Mouse (Mus musculus): ENCODE data around the gene Rec114. TPM values are rescaled to one million over a fixed set of nuclear protein-coding genes. Genes with fewer than 3 reads are reported as not detected.

Gene Rec114
- polyA plus RNA-seq, 1 experiment: 6.1 TPM

DNA sequence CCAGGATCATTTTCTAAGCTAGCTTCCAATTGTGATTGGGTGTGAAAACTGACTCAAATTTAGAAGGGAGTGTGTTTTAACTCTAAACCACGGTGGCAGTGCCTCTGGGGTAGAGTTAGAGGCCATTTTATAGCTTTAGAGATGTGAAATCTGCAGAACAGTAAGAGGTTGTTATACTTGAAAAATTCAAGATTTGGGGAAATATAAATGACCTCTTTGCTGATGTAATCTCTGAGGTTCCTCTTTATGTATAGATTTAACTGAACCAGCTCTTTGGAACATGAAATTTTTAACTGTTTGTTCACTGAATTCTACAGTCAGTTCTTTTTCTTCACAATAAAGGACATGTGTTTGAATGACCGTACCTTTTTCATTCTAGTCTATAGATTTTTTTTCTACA is 113.3 kb downstream of the Rec114 start:
- no peaks in the 10 kb centered on the region for H3K4me1 ChIP-seq (ENCODE audit: control insufficient read depth, insufficient read depth, low read length)
- H3K9ac ChIP-seq (ENCODE audit: low read depth, poor library complexity, severe bottlenecking): no peak overlapping the region
- TF ChIP-seq POLR2A (IDR thresholded peaks at IDR 0.05; ENCODE audit: insufficient read depth, low read length) (no peak), CTCF (IDR thresholded peaks at IDR 0.05; ENCODE audit: low read depth, low read length) (no peak), EP300 (IDR thresholded peaks at IDR 0.05; ENCODE audit: insufficient read depth, low read depth, low read length) (no peak)
- H3K27me3 ChIP-seq (ENCODE audit: control insufficient read depth, insufficient read depth, low read length, poor library complexity, severe bottlenecking): no peaks in the 10 kb centered on the region
- H3K4me3 ChIP-seq (ENCODE audit: low read depth, low read length): no peak overlapping the region
- no peaks in the 10 kb centered on the region for H3K9me3 ChIP-seq (replicated peaks; ENCODE audit: control insufficient read depth, insufficient read depth, low read length, poor library complexity, severe bottlenecking)
- H3K27ac ChIP-seq (ENCODE audit: insufficient read depth, low read length): no peak overlapping the region
- peaks cover 3% of the 10 kb centered on the region for H3K36me3 ChIP-seq (ENCODE audit: control insufficient read depth, insufficient read depth, low read length, poor library complexity, severe bottlenecking)

DNA sequence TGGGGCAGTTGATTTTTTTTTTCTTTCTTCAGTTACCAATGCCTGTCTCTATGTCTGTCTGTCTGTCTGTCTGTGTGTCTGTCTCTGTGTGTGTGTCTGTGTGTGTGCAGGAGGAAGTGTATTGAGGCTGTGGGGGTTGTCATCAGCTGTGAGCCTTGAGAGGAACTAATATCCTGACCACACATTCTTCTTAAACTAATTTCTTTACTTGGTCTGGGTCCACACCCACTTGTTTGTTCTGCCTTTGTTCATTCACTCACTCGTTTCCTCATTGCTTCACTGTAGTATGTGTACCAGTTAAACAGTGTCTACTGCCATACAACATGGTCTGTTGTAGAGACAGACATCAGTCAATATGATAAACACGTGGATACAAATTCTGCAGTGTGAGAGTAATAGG is 116.6 kb downstream of the Rec114 start:
- H3K27ac ChIP-seq (ENCODE audit: insufficient read depth, low read length): no peak overlapping the region
- H3K9ac ChIP-seq (ENCODE audit: low read depth, poor library complexity, severe bottlenecking): no peak overlapping the region
- no peaks in the 10 kb centered on the region for H3K27me3 ChIP-seq (ENCODE audit: control insufficient read depth, insufficient read depth, low read length, poor library complexity, severe bottlenecking)
- H3K4me1 ChIP-seq (ENCODE audit: control insufficient read depth, insufficient read depth, low read length): no peaks in the 10 kb centered on the region
- TF ChIP-seq POLR2A (IDR thresholded peaks at IDR 0.05; ENCODE audit: insufficient read depth, low read length) (no peak), CTCF (IDR thresholded peaks at IDR 0.05; ENCODE audit: low read depth, low read length) (no peak), EP300 (IDR thresholded peaks at IDR 0.05; ENCODE audit: insufficient read depth, low read depth, low read length) (no peak)
- no peaks in the 10 kb centered on the region for H3K9me3 ChIP-seq (replicated peaks; ENCODE audit: control insufficient read depth, insufficient read depth, low read length, poor library complexity, severe bottlenecking)
- no peak overlapping the region for H3K4me3 ChIP-seq (ENCODE audit: low read depth, low read length)
- H3K36me3 ChIP-seq (ENCODE audit: control insufficient read depth, insufficient read depth, low read length, poor library complexity, severe bottlenecking): peaks cover 5% of the 10 kb centered on the region

DNA sequence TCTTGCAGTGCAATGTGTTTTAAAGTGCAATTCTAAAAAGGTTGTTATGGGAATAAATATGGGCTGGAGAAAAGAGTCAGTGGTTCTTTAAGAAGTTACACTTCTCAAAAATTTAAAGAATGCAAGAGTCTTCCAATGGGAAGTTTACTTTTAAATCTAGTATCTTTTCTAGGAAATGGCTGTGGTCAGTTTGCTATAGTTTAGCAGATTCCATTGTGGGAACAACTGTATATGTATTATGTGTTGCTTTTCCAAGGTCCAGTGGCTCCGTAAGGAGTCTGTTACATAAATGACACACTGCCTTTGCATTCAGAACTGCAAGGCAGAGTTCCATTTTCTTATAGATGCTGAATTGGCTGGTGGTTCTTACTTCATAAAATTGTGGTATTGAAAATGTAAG is 120.8 kb downstream of the Rec114 start:
- no peaks in the 10 kb centered on the region for H3K27me3 ChIP-seq (ENCODE audit: control insufficient read depth, insufficient read depth, low read length, poor library complexity, severe bottlenecking)
- H3K27ac ChIP-seq (ENCODE audit: insufficient read depth, low read length): no peak overlapping the region
- no peak for TF ChIP-seq EP300 (IDR thresholded peaks at IDR 0.05; ENCODE audit: insufficient read depth, low read depth, low read length)
- TF ChIP-seq POLR2A (IDR thresholded peaks at IDR 0.05; ENCODE audit: insufficient read depth, low read length): no peak
- TF ChIP-seq CTCF (IDR thresholded peaks at IDR 0.05; ENCODE audit: low read depth, low read length): no peak
- no peak overlapping the region for H3K9ac ChIP-seq (ENCODE audit: low read depth, poor library complexity, severe bottlenecking)
- H3K9me3 ChIP-seq (replicated peaks; ENCODE audit: control insufficient read depth, insufficient read depth, low read length, poor library complexity, severe bottlenecking): no peaks in the 10 kb centered on the region
- H3K36me3 ChIP-seq (ENCODE audit: control insufficient read depth, insufficient read depth, low read length, poor library complexity, severe bottlenecking): peaks cover 5% of the 10 kb centered on the region
- no peak overlapping the region for H3K4me3 ChIP-seq (ENCODE audit: low read depth, low read length)
- H3K4me1 ChIP-seq (ENCODE audit: control insufficient read depth, insufficient read depth, low read length): no peaks in the 10 kb centered on the region

DNA sequence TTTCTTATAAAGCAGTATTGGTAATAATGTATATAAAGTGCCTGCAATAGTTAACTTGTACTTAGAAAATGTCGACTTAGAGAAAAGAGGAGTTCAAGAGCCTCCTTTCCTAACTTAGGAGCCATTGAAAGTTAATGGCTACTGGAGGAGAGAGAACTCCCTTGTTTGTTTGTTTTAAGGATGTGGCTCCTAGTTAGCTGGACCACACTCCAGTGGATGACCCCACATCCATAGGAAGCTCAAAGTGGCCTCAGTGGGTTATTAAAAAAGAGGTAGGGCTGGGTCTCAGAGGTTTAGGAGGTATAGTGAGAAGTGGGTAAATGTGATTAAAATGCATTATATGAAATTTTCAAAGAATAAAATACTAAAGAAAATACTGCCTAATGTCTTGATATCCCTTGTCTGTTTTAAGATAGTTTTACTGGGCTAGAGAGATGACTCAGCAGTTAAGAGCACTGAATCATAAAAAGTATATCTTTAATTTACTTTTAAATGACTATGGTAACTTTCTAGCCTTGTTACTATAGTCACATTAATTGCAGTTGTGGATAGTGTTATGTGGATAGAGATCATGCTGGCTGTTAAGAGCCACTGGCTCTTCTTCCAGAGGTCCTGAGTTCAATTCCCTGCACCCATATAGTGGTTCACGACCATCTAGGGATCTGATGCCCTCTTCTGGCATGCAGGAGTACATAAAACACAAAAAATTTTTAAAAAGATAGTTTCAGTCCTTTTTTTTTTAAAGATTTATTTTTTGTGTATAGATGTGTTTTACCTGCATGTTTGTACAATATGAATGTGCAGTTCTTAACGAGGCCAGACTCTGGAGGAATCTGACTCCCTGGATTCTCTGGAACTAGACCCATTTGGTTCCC is 128.5 kb downstream of the Rec114 start:
- Histone ChIP-seq H3K36me3 (ENCODE audit: control insufficient read depth, insufficient read depth, low read length, poor library complexity, severe bottlenecking) (no peaks in the 10 kb centered on the region), H3K9me3 (replicated peaks; ENCODE audit: control insufficient read depth, insufficient read depth, low read length, poor library complexity, severe bottlenecking) (no peaks in the 10 kb centered on the region), H3K4me3 (ENCODE audit: low read depth, low read length) (no peak overlapping the region), H3K27ac (ENCODE audit: insufficient read depth, low read length) (no peak overlapping the region), H3K27me3 (ENCODE audit: control insufficient read depth, insufficient read depth, low read length, poor library complexity, severe bottlenecking) (no peaks in the 10 kb centered on the region), H3K4me1 (ENCODE audit: control insufficient read depth, insufficient read depth, low read length) (peaks cover 2% of the 10 kb centered on the region), H3K9ac (ENCODE audit: low read depth, poor library complexity, severe bottlenecking) (no peak overlapping the region)
- TF ChIP-seq EP300 (IDR thresholded peaks at IDR 0.05; ENCODE audit: insufficient read depth, low read depth, low read length) (no peak), CTCF (IDR thresholded peaks at IDR 0.05; ENCODE audit: low read depth, low read length) (no peak), POLR2A (IDR thresholded peaks at IDR 0.05; ENCODE audit: insufficient read depth, low read length) (no peak)

DNA sequence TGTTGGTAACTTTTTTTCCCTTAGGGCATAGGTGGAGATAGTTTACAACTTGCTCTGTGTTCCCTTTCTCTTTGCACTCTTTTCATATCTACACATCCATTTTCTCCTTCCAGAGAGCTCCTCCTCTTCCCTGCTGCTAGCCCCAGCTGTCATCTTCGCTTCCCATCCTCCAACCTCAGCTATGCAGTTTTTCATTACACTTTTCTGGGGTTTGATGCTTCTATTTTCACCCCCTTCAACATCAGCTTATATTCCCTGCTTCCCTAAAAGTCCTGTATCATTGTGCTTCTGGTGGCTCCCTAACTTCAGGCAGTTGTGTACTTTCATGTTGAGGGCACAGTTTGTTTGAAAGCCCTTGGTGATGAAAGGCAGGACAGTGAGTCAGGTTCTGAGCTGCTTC is 130.0 kb downstream of the Rec114 start:
- no peak overlapping the region for H3K9ac ChIP-seq (ENCODE audit: low read depth, poor library complexity, severe bottlenecking)
- H3K4me3 ChIP-seq (ENCODE audit: low read depth, low read length): no peak overlapping the region
- no peaks in the 10 kb centered on the region for H3K36me3 ChIP-seq (ENCODE audit: control insufficient read depth, insufficient read depth, low read length, poor library complexity, severe bottlenecking)
- no peak overlapping the region for H3K27ac ChIP-seq (ENCODE audit: insufficient read depth, low read length)
- no peaks in the 10 kb centered on the region for H3K27me3 ChIP-seq (ENCODE audit: control insufficient read depth, insufficient read depth, low read length, poor library complexity, severe bottlenecking)
- TF ChIP-seq POLR2A (IDR thresholded peaks at IDR 0.05; ENCODE audit: insufficient read depth, low read length) (no peak), CTCF (IDR thresholded peaks at IDR 0.05; ENCODE audit: low read depth, low read length) (no peak), EP300 (IDR thresholded peaks at IDR 0.05; ENCODE audit: insufficient read depth, low read depth, low read length) (no peak)
- H3K4me1 ChIP-seq (ENCODE audit: control insufficient read depth, insufficient read depth, low read length): peaks cover 2% of the 10 kb centered on the region
- no peaks in the 10 kb centered on the region for H3K9me3 ChIP-seq (replicated peaks; ENCODE audit: control insufficient read depth, insufficient read depth, low read length, poor library complexity, severe bottlenecking)

Other genes with a start within 250 kb of the Rec114 start
- gene Cd276, start 188.5 kb downstream of the Rec114 start, polyA plus RNA-seq (2011; ENCODE audit: insufficient read depth, insufficient read length, low read depth, missing spikeins): 51.1 and 56.9 TPM in 2 replicates
- gene Nptn, start 161.7 kb downstream of the Rec114 start, polyA plus RNA-seq (2011; ENCODE audit: insufficient read depth, insufficient read length, low read depth, missing spikeins): 91.4 and 93.4 TPM in 2 replicates
- 0.22 and 0.40 TPM in 2 replicates for gene Hcn4, start 79.4 kb upstream of the Rec114 start, polyA plus RNA-seq (2011; ENCODE audit: insufficient read depth, insufficient read length, low read depth, missing spikeins)

Data from ES-Bruce4 (cell line).